Mouse (Mus musculus): ENCODE data around the gene Trp73.

DNA sequence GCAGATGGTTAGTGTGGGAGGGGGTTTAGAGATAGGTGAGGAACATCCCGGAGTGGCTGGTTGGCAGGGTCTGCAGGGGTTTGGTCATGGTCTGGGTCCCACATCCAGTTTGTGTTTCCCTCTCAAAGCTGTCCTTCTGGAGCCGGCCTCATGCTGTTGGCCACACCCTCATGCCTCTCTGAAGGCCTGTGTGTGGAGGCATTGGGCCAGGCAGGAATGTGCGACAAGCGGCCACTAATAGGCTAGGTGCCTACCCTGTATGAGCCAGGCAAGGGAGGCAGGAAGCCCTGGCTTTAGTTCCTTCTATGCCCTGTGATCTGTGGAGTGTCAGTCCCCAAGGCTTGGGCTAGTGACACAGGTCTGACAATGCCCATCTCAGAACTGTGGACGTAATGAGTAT is 45.0 kb upstream of the Trp73 start:
- TF ChIP-seq ZNF384 (IDR thresholded peaks at IDR 0.05; ENCODE audit: low read depth, low read length) (no peak), MAFK (IDR thresholded peaks at IDR 0.05; ENCODE audit: insufficient read depth, low read depth, low read length) (no peak)
